Mouse (Mus musculus): ENCODE results near the gene Zfp445. TPM values are rescaled to one million over a fixed set of nuclear protein-coding genes. Genes with fewer than 3 reads are reported as not detected.
A peak's percentile ranks its signal among the peaks of the same experiment; 100 is the strongest.

The Zfp445 gene
- polyA plus RNA-seq, 1 experiment from 2014 or later: 121 TPM

- Histone ChIP-seq H3K27ac (ENCODE audit: low read length) (no peak overlapping the region), H3K9me3 (replicated peaks; ENCODE audit: control insufficient read depth, low read length, poor library complexity, severe bottlenecking) (peaks cover 3% of the 10 kb centered on the region; the same call in 1 of the 2 replicates), H3K4me3 (ENCODE audit: low read depth, low read length) (no peak overlapping the region), H3K4me1 (ENCODE audit: control insufficient read depth, insufficient read depth, low read length) (no peaks in the 10 kb centered on the region), H3K4me2 (ENCODE audit: low read length) (no peak overlapping the region), H3K9ac (ENCODE audit: low read depth, low read length) (no peak overlapping the region), H3K36me3 (ENCODE audit: control insufficient read depth, insufficient read depth, low read length) (peaks cover 18% of the 10 kb centered on the region), H3K27me3 (ENCODE audit: control insufficient read depth, insufficient read depth, low read depth, low read length) (no peaks in the 10 kb centered on the region)
- ATAC-seq: no peak
These were observed 19.6 kb downstream of the Zfp445 start for GRCm38 (mm10) chr9:122846156-122846555.

GRCm38 (mm10) chr9:122845621-122846020, 20.2 kb downstream of the Zfp445 start:
- 88% methylated on average over 3 of the region's 3 CpGs for WGBS
- Histone ChIP-seq H3K4me1 (ENCODE audit: control insufficient read depth, insufficient read depth, low read length) (no peaks in the 10 kb centered on the region), H3K4me2 (ENCODE audit: low read length) (no peak overlapping the region), H3K27me3 (ENCODE audit: control insufficient read depth, insufficient read depth, low read depth, low read length) (no peaks in the 10 kb centered on the region), H3K27ac (ENCODE audit: low read length) (no peak overlapping the region), H3K4me3 (ENCODE audit: low read depth, low read length) (no peak overlapping the region), H3K36me3 (ENCODE audit: control insufficient read depth, insufficient read depth, low read length) (peaks cover 15% of the 10 kb centered on the region), H3K9ac (ENCODE audit: low read depth, low read length) (no peak overlapping the region), H3K9me3 (replicated peaks; ENCODE audit: control insufficient read depth, low read length, poor library complexity, severe bottlenecking) (peaks cover 3% of the 10 kb centered on the region; the same call in 1 of the 2 replicates)
- no peak for ATAC-seq

- Histone ChIP-seq H3K9me3 (replicated peaks; ENCODE audit: control insufficient read depth, low read length, poor library complexity, severe bottlenecking) (peaks cover 3% of the 10 kb centered on the region; the same call in 1 of the 2 replicates), H3K4me3 (ENCODE audit: low read depth, low read length) (no peak within 1 kb of the TSS), H3K27me3 (ENCODE audit: control insufficient read depth, insufficient read depth, low read depth, low read length) (no peaks in the 10 kb centered on the region), H3K4me2 (ENCODE audit: low read length) (no peak within 1 kb of the TSS), H3K4me1 (ENCODE audit: control insufficient read depth, insufficient read depth, low read length) (no peaks in the 10 kb centered on the region), H3K27ac (ENCODE audit: low read length) (no peak within 1 kb of the TSS), H3K36me3 (ENCODE audit: control insufficient read depth, insufficient read depth, low read length) (peaks cover 5% of the 10 kb centered on the region), H3K9ac (ENCODE audit: low read depth, low read length) (no peak within 1 kb of the TSS)
- WGBS: 86% methylated on average over 3 of the region's 3 CpGs
- no peak for ATAC-seq
These were observed 22.0 kb downstream of the Zfp445 start, which contains the start of gene Gm35549 for GRCm38 (mm10) chr9:122843760-122844159. Gm35549 (minus strand) TSS chr9:122844035.

GRCm38 (mm10) chr9:122837680-122838079, 28.1 kb downstream of the Zfp445 start:
- no peaks in the 10 kb centered on the region for H3K9me3 ChIP-seq (replicated peaks; ENCODE audit: control insufficient read depth, low read length, poor library complexity, severe bottlenecking)
- H3K27me3 ChIP-seq (ENCODE audit: control insufficient read depth, insufficient read depth, low read depth, low read length): no peaks in the 10 kb centered on the region
- H3K4me3 ChIP-seq (ENCODE audit: low read depth, low read length): no peak overlapping the region
- no peaks in the 10 kb centered on the region for H3K4me1 ChIP-seq (ENCODE audit: control insufficient read depth, insufficient read depth, low read length)
- H3K9ac ChIP-seq (ENCODE audit: low read depth, low read length): no peak overlapping the region
- no peak overlapping the region for H3K4me2 ChIP-seq (ENCODE audit: low read length)
- no peak for ATAC-seq
- 31% methylated on average over 16 of the region's 16 CpGs for WGBS
- no peak overlapping the region for H3K27ac ChIP-seq (ENCODE audit: low read length)
- H3K36me3 ChIP-seq (ENCODE audit: control insufficient read depth, insufficient read depth, low read length): peaks cover 3% of the 10 kb centered on the region; the same call in 1 of the 2 replicates

- ATAC-seq: 0 out of 2 replicates have a peak, but pooled peaks have one; percentile 36
These were observed 28.6 kb downstream of the Zfp445 start for GRCm38 (mm10) chr9:122837216-122837615.

GRCm38 (mm10) chr9:122836790-122837189, 29.0 kb downstream of the Zfp445 start:
- Histone ChIP-seq H3K36me3 (ENCODE audit: control insufficient read depth, insufficient read depth, low read length) (peaks cover 3% of the 10 kb centered on the region; the same call in 1 of the 2 replicates), H3K4me1 (ENCODE audit: control insufficient read depth, insufficient read depth, low read length) (no peaks in the 10 kb centered on the region), H3K9me3 (replicated peaks; ENCODE audit: control insufficient read depth, low read length, poor library complexity, severe bottlenecking) (no peaks in the 10 kb centered on the region), H3K9ac (ENCODE audit: low read depth, low read length) (no peak overlapping the region), H3K4me2 (ENCODE audit: low read length) (no peak overlapping the region), H3K27ac (ENCODE audit: low read length) (peak overlapping the region; percentile 50; the same call in 1 of the 2 replicates), H3K27me3 (ENCODE audit: control insufficient read depth, insufficient read depth, low read depth, low read length) (no peaks in the 10 kb centered on the region), H3K4me3 (ENCODE audit: low read depth, low read length) (no peak overlapping the region)
- WGBS: 49% methylated on average over 6 of the region's 6 CpGs
- ATAC-seq: peak; percentile 82

More at GRCm38 (mm10) chr9:122837216-122837615, 28.6 kb downstream of the Zfp445 start:
- no peaks in the 10 kb centered on the region for H3K4me1 ChIP-seq (ENCODE audit: control insufficient read depth, insufficient read depth, low read length)
- H3K4me3 ChIP-seq (ENCODE audit: low read depth, low read length): no peak overlapping the region
- peak overlapping the region; percentile 50; the same call in 1 of the 2 replicates for H3K27ac ChIP-seq (ENCODE audit: low read length)
- H3K9me3 ChIP-seq (replicated peaks; ENCODE audit: control insufficient read depth, low read length, poor library complexity, severe bottlenecking): no peaks in the 10 kb centered on the region
- WGBS: 89% methylated on average over 4 of the region's 4 CpGs
- no peak overlapping the region for H3K9ac ChIP-seq (ENCODE audit: low read depth, low read length)
- H3K4me2 ChIP-seq (ENCODE audit: low read length): no peak overlapping the region
- H3K27me3 ChIP-seq (ENCODE audit: control insufficient read depth, insufficient read depth, low read depth, low read length): no peaks in the 10 kb centered on the region
- H3K36me3 ChIP-seq (ENCODE audit: control insufficient read depth, insufficient read depth, low read length): peaks cover 3% of the 10 kb centered on the region; the same call in 1 of the 2 replicates

- peaks cover 3% of the 10 kb centered on the region; the same call in 1 of the 2 replicates for H3K36me3 ChIP-seq (ENCODE audit: control insufficient read depth, insufficient read depth, low read length)
- ATAC-seq: no peak
- H3K4me3 ChIP-seq (ENCODE audit: low read depth, low read length): no peak overlapping the region
- H3K27me3 ChIP-seq (ENCODE audit: control insufficient read depth, insufficient read depth, low read depth, low read length): no peaks in the 10 kb centered on the region
- 75% methylated on average over 9 of the region's 9 CpGs for WGBS
- H3K9ac ChIP-seq (ENCODE audit: low read depth, low read length): no peak overlapping the region
- H3K27ac ChIP-seq (ENCODE audit: low read length): no peak overlapping the region
- no peaks in the 10 kb centered on the region for H3K9me3 ChIP-seq (replicated peaks; ENCODE audit: control insufficient read depth, low read length, poor library complexity, severe bottlenecking)
- no peak overlapping the region for H3K4me2 ChIP-seq (ENCODE audit: low read length)
- H3K4me1 ChIP-seq (ENCODE audit: control insufficient read depth, insufficient read depth, low read length): no peaks in the 10 kb centered on the region
These were observed 29.7 kb downstream of the Zfp445 start for GRCm38 (mm10) chr9:122836126-122836525.

GRCm38 (mm10) chr9:122829826-122830380, 35.9 kb downstream of the Zfp445 start:
- no peak overlapping the region for H3K4me2 ChIP-seq (ENCODE audit: low read length)
- no peaks in the 10 kb centered on the region for H3K27me3 ChIP-seq (ENCODE audit: control insufficient read depth, insufficient read depth, low read depth, low read length)
- H3K9ac ChIP-seq (ENCODE audit: low read depth, low read length): no peak overlapping the region
- peaks cover 22% of the 10 kb centered on the region for H3K36me3 ChIP-seq (ENCODE audit: control insufficient read depth, insufficient read depth, low read length)
- H3K9me3 ChIP-seq (replicated peaks; ENCODE audit: control insufficient read depth, low read length, poor library complexity, severe bottlenecking): no peaks in the 10 kb centered on the region
- no peak overlapping the region for H3K4me3 ChIP-seq (ENCODE audit: low read depth, low read length)
- 91% methylated on average over 4 of the region's 4 CpGs for WGBS
- no peak for ATAC-seq
- H3K4me1 ChIP-seq (ENCODE audit: control insufficient read depth, insufficient read depth, low read length): no peaks in the 10 kb centered on the region
- no peak overlapping the region for H3K27ac ChIP-seq (ENCODE audit: low read length)

- WGBS: 94% methylated on average over 4 of the region's 4 CpGs
These were observed 39.1 kb downstream of the Zfp445 start for GRCm38 (mm10) chr9:122826743-122827142.

More at GRCm38 (mm10) chr9:122826743-122827142, 39.1 kb downstream of the Zfp445 start:
- H3K36me3 ChIP-seq (ENCODE audit: control insufficient read depth, insufficient read depth, low read length): peaks cover 30% of the 10 kb centered on the region
- H3K9ac ChIP-seq (ENCODE audit: low read depth, low read length): no peak overlapping the region
- no peaks in the 10 kb centered on the region for H3K9me3 ChIP-seq (replicated peaks; ENCODE audit: control insufficient read depth, low read length, poor library complexity, severe bottlenecking)
- no peaks in the 10 kb centered on the region for H3K27me3 ChIP-seq (ENCODE audit: control insufficient read depth, insufficient read depth, low read depth, low read length)
- H3K4me3 ChIP-seq (ENCODE audit: low read depth, low read length): no peak overlapping the region
- ATAC-seq: no peak
- no peak overlapping the region for H3K4me2 ChIP-seq (ENCODE audit: low read length)
- no peak overlapping the region for H3K27ac ChIP-seq (ENCODE audit: low read length)
- no peaks in the 10 kb centered on the region for H3K4me1 ChIP-seq (ENCODE audit: control insufficient read depth, insufficient read depth, low read length)

Measured in midbrain, embryonic 16.5 days (tissue).